Mouse (Mus musculus) midbrain, embryonic 13.5 days (tissue): ENCODE measurements around the gene Nme8. TPM values are rescaled to one million over a fixed set of nuclear protein-coding genes. Genes with fewer than 3 reads are reported as not detected.
A peak's percentile ranks its signal among the peaks of the same experiment; 100 is the strongest.

ENCODE experiments used
- ATAC-seq: fragments of 200-750 bp; cut with Nextera tagmentation; 2 replicates; pipeline ENCODE4 v1.8.0; 2017; ENCODE audit warnings: mild to moderate bottlenecking, moderate TSS enrichment, moderate library complexity
- H3K27ac ChIP-seq: fragments of 300-500 bp; sonication (generic); 2 replicates; pipeline ENCODE4 v1.5.1; 2015; ENCODE audit warnings: inconsistent platforms, mild to moderate bottlenecking, moderate library complexity
- H3K27me3 ChIP-seq: fragments of 300-500 bp; sonication (generic); 2 replicates; pipeline ENCODE4 v1.6.1; 2015; ENCODE audit warnings: mild to moderate bottlenecking, inconsistent platforms
- H3K36me3 ChIP-seq: fragments of 300-500 bp; sonication (generic); 2 replicates; pipeline ENCODE4 v1.6.1; 2015; ENCODE audit warnings: mild to moderate bottlenecking, inconsistent platforms
- H3K4me1 ChIP-seq: fragments of 300-500 bp; sonication (generic); replicated peaks from 2 replicates; pipeline ENCODE4 v1.6.1; 2015; ENCODE audit warnings: inconsistent platforms
- H3K4me2 ChIP-seq: fragments of 300-500 bp; sonication (generic); replicated peaks from 2 replicates; pipeline ENCODE4 v1.6.1; 2015; ENCODE audit warnings: moderate library complexity, mild to moderate bottlenecking, inconsistent platforms
- H3K4me3 ChIP-seq: fragments of 300-500 bp; sonication (generic); replicated peaks from 2 replicates; pipeline ENCODE4 v1.5.1; 2015; ENCODE audit warnings: mild to moderate bottlenecking, inconsistent platforms
- H3K9ac ChIP-seq: fragments of 300-500 bp; sonication (generic); replicated peaks from 2 replicates; pipeline ENCODE4 v1.6.1; 2015; ENCODE audit warnings: mild to moderate bottlenecking, inconsistent platforms
- H3K9me3 ChIP-seq: fragments of 300-500 bp; sonication (generic); 2 replicates; pipeline ENCODE4 v1.6.1; 2016; ENCODE audit warnings: mild to moderate bottlenecking, inconsistent platforms
- WGBS: fragments of 180-500 bp; shearing (Covaris S2); methylation state at CpG from one replicate; pipeline ENCODE4 v1.1.7; 2015; 5-methylcytosine and 5-hydroxymethylcytosine counted together
- polyA plus RNA-seq: library from polyadenylated mRNA; unstranded; fragments of >200 nt; fragmentation: Nextera tagmentation; extraction: Ambion mirVana; gene quantifications from 2 replicates; pipeline ENCODE4 v1.2.1, GENCODE M21; 2015

Gene Nme8
- polyA plus RNA-seq, 1 experiment from 2014 or later, result not detected

DNA sequence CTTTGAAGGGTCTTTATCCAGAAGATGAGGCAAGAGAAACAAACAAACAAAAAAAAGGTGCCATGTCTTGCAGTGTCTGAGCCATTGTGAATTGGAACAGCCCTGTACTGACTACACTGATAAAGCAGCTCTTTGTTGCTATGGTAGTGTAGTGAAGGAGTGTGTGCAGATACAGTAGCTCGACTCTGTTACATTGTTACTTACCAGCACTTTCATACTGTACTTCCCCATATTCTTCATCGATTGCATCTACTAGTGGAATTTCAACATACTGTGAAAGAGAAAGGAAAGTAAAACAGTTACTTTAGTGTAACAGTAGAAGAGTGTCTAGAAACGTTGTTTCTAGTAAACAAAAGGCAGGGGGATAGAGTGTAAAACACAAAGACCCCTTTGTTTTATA lies 7.6 kb downstream of the Nme8 start:
- Histone ChIP-seq H3K9ac (no peak overlapping the region), H3K4me2 (no peak overlapping the region), H3K4me1 (no peaks in the 10 kb centered on the region), H3K27me3 (no peaks in the 10 kb centered on the region), H3K4me3 (no peak overlapping the region), H3K9me3 (no peaks in the 10 kb centered on the region), H3K36me3 (no peaks in the 10 kb centered on the region), H3K27ac (no peak overlapping the region)
- ATAC-seq, result no peak
- WGBS, result 59% methylated on average over 3 of the region's 3 CpGs

DNA sequence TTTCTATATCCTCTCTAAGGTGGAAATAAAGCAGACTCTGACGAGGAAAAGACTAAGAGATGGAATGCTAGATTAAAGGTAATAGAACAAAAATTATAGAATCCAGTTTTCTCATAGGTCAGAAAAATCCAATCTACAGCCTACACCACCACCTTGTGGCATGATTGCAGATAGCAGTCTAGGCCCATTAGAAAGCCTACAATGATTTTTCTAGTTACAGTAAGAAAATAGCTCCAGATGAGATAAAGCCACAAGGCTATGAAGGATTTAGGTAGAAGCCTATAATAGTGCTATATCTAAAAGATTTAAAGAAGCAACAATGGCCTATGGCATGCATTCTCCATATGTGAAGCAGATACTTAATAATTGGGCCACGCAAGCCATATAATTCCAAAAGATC lies 13.6 kb downstream of the Nme8 start:
- peaks cover 3% of the 10 kb centered on the region; the same call in 1 of the 2 replicates for H3K4me1 ChIP-seq
- no peaks in the 10 kb centered on the region for H3K9me3 ChIP-seq
- peak; percentile 60; the same call in 1 of the 2 replicates for ATAC-seq
- H3K4me2 ChIP-seq, result no peak overlapping the region
- H3K4me3 ChIP-seq, result no peak overlapping the region
- 59% methylated on average over 2 of the region's 2 CpGs for whole genome bisulfite sequencing
- H3K27me3 ChIP-seq, result no peaks in the 10 kb centered on the region
- no peak overlapping the region for H3K27ac ChIP-seq
- no peaks in the 10 kb centered on the region for H3K36me3 ChIP-seq
- H3K9ac ChIP-seq, result no peak overlapping the region

DNA sequence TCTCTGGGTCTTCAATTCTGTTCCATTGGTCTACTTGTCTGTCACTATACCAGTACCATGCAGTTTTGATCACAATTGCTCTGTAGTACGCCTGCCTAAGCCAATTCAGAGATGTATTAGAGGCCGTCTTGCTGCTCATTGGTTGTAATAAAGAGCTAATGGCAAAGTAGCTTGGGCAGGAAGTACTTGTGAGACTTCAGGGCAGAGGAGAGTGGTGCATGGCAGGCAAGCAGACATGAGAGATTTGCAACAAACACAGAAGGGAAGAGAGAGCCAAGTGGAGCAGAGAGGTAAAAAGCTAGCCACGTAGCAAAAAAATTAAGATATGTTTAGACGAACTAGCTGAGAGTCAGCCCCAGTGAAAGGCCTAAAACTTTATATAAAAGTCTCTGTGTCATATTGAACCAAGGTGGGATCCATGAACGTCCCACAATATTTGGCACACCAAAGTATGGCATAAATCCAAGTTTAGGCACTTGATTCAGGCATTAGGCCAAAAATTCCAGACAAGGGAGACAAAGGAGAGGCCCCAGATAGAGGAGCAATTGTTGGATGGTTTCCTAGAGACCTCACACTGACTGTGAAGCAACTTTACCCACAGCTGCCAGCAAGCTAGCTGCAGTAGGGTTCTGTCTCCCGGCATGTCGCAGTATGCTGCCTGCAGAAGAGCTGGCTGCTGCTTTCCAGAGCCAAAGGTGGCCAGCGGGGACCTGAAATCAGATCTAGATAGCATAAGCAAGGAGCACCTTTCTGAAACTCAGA lies 14.5 kb downstream of the Nme8 start:
- Histone ChIP-seq H3K9ac (no peak overlapping the region), H3K27ac (peak overlapping the region; percentile 53; the same call in 1 of the 2 replicates), H3K9me3 (no peaks in the 10 kb centered on the region), H3K36me3 (no peaks in the 10 kb centered on the region), H3K4me1 (peaks cover 3% of the 10 kb centered on the region; the same call in 1 of the 2 replicates), H3K4me3 (no peak overlapping the region), H3K4me2 (no peak overlapping the region), H3K27me3 (no peaks in the 10 kb centered on the region)
- 51% methylated on average over 8 of the region's 8 CpGs for WGBS
- ATAC-seq, result peak; percentile 94

DNA sequence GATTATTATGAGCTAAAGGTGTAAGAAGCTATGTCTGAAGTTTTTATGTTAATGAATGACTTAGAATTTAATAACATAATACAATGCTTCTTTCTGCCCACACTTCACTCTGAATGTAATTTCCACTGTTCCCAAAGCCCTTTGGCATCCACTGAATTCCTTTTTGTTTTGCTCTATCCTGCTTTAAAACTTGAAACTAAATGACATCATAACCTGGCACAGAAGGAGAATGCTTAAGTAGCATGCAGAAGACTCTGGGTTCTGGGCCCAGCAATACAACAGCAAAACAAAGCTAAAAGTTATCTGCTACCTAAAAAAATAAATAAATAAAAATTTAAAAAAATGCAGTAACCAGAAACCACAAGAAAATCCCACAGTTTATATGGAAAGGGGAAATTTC lies 23.0 kb downstream of the Nme8 start:
- no peak overlapping the region for H3K9ac ChIP-seq
- H3K4me3 ChIP-seq, result no peak overlapping the region
- no peaks in the 10 kb centered on the region for H3K27me3 ChIP-seq
- H3K4me2 ChIP-seq, result no peak overlapping the region
- H3K9me3 ChIP-seq, result no peaks in the 10 kb centered on the region
- no peaks in the 10 kb centered on the region for H3K36me3 ChIP-seq
- H3K4me1 ChIP-seq, result no peaks in the 10 kb centered on the region
- ATAC-seq, result no peak
- no peak overlapping the region for H3K27ac ChIP-seq

DNA sequence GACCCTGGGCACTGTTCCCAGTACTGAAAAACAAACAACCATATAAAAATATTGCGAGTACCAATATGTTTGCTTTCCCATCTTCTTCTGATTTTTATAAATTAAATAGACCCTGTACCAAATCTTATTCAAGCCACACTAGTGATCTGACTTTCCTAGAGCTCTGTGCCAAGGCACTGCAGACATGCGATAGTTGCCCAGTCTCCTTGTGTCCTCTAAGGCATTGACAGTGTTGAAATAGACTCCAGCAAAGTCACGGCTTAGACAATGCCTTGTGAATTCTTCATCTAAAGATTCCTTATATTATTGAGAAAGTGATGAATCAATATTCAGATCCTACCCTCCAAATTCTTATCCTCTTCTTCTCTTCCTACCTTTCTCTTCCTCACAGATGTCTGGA lies 23.6 kb downstream of the Nme8 start:
- Histone ChIP-seq H3K4me3 (no peak overlapping the region), H3K4me1 (no peaks in the 10 kb centered on the region), H3K9me3 (no peaks in the 10 kb centered on the region), H3K9ac (no peak overlapping the region), H3K27ac (no peak overlapping the region), H3K4me2 (no peak overlapping the region), H3K27me3 (no peaks in the 10 kb centered on the region), H3K36me3 (no peaks in the 10 kb centered on the region)
- no peak for ATAC-seq
- 89% methylated on average over 3 of the region's 3 CpGs for WGBS

DNA sequence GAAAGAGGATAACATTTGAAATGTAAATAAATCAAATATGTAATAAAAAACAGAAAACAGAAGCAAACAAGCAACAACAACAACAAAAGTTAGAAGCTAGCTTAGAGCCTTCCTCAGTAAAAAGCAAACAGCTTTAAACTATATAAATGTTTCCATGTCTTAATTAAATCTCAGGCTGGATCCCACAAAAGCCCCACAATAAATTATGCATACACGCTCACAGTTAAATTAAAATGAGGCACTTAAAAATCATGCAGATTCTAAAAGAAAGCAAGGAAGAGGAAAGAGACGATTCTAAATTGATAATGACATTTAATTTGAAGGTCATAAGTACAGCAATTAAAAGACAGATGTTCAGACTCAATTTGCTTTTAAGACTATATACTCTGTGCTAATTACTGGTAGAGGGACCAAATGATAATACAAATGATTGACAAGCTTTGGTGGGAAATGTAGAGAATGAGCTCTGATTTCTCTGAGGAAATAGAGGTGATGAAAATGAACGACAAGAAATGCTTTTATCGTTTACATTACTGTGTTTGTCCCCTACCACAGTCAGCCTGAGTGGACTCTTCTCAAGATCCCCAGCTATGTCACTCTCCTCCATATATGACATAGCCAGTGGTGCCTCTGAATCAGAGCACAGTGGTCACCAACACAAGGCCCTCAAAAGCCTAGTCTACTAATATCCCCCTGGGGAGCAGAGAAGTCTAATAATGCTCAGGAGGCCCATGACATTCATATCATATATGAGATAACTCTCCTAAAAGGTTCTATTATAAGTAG lies 29.0 kb downstream of the Nme8 start:
- Histone ChIP-seq H3K9me3 (no peaks in the 10 kb centered on the region), H3K27ac (no peak overlapping the region), H3K4me3 (no peak overlapping the region), H3K4me2 (no peak overlapping the region), H3K36me3 (no peaks in the 10 kb centered on the region), H3K4me1 (no peaks in the 10 kb centered on the region), H3K27me3 (no peaks in the 10 kb centered on the region), H3K9ac (no peak overlapping the region)
- 71% methylated on average over 4 of the region's 4 CpGs for WGBS
- no peak for ATAC-seq

DNA sequence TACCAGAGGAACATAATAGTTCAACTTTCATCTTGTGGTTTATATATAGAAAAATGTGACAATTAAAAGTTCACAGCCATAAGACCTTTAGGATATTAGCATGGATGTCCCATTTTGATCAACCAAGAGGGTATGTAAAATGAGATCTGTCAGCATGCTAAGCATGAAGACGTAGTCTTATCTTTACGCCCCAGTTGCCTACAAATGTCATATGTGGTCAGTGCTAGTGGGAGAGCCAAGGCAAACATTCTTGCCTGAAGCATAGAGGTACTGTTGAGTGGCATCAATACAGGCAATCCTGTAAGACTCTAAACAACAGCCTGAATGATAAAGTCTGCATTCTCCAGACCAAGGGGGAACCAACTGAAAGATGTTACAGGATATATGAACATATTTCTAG lies 45.2 kb downstream of the Nme8 start:
- H3K27me3 ChIP-seq, result no peaks in the 10 kb centered on the region
- WGBS, result 94% methylated on average over 2 of the region's 2 CpGs
- no peaks in the 10 kb centered on the region for H3K4me1 ChIP-seq
- no peak overlapping the region for H3K27ac ChIP-seq
- no peak for ATAC-seq
- no peaks in the 10 kb centered on the region for H3K36me3 ChIP-seq
- no peak overlapping the region for H3K4me3 ChIP-seq
- no peak overlapping the region for H3K4me2 ChIP-seq
- H3K9me3 ChIP-seq, result no peaks in the 10 kb centered on the region
- no peak overlapping the region for H3K9ac ChIP-seq

DNA sequence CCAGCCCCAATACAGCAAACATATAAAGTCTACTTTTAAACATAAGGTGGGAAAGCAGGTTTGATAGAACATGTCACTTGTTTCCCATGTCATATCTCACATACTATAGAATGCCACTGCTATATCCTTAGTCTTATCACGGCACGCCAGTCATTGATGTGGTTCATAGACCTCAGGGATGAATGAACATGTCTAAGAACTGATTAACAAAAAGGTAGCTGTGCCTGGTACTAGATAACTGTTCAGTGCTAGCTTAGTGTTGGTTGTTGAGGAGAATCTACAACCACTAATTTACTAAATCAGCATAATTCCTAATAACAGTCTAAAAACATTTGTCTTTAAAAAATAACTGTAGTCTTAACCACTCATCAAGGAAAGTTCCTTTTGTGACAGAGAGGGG lies 47.8 kb downstream of the Nme8 start:
- Histone ChIP-seq H3K27me3 (no peaks in the 10 kb centered on the region), H3K4me1 (no peaks in the 10 kb centered on the region), H3K36me3 (no peaks in the 10 kb centered on the region), H3K9me3 (no peaks in the 10 kb centered on the region), H3K9ac (no peak overlapping the region), H3K4me3 (no peak overlapping the region), H3K4me2 (no peak overlapping the region), H3K27ac (no peak overlapping the region)
- 92% methylated on average over 2 of the region's 2 CpGs for WGBS
- ATAC-seq, result no peak

DNA sequence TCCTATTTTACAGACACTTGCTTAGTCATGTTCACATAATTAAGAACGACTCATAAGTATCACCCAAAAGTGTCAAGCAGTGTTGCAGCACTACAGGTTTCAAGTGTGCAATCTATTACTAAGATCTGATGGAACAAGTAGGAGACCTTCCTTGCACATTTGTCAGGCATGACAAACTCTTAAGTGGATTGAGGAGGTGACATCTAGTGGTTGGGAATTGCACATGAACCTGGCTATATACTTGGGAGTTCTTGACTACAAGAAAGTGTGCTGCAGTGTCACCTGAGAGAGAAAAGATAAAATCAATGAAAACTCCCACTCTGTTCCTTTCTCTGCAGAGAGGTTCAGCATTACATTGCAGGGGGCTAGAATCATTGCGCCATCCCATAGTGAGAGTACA lies 53.4 kb downstream of the Nme8 start:
- ATAC-seq, result no peak
- H3K27me3 ChIP-seq, result no peaks in the 10 kb centered on the region
- H3K4me3 ChIP-seq, result no peak overlapping the region
- no peak overlapping the region for H3K27ac ChIP-seq
- no peaks in the 10 kb centered on the region for H3K4me1 ChIP-seq
- 73% methylated on average over 2 of the region's 2 CpGs for WGBS
- H3K9ac ChIP-seq, result no peak overlapping the region
- H3K4me2 ChIP-seq, result no peak overlapping the region
- no peaks in the 10 kb centered on the region for H3K36me3 ChIP-seq
- H3K9me3 ChIP-seq, result no peaks in the 10 kb centered on the region

DNA sequence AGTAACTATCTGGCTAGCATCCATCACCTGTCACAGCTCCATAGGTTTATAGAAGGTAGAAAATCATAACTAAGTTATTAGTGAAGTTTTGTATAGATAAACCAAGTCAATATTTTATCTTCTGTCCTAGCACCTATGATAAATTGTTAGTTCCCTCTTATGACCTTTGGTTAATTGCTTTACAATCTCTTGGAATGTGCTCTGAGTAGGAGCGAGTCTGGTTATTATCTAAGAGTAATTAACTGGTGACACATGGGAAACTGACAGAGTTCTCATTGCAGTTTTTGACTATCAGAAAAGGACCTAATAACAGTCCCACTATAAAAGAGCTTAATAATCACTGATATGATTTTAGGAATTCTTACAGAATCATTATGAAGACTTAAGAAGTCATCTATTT lies 54.1 kb downstream of the Nme8 start:
- H3K9ac ChIP-seq, result no peak overlapping the region
- no peaks in the 10 kb centered on the region for H3K36me3 ChIP-seq
- ATAC-seq, result no peak
- WGBS, result 84% methylated on average over 1 of the region's 1 CpGs
- no peak overlapping the region for H3K4me3 ChIP-seq
- H3K27ac ChIP-seq, result no peak overlapping the region
- H3K4me2 ChIP-seq, result no peak overlapping the region
- H3K9me3 ChIP-seq, result no peaks in the 10 kb centered on the region
- no peaks in the 10 kb centered on the region for H3K4me1 ChIP-seq
- H3K27me3 ChIP-seq, result no peaks in the 10 kb centered on the region

DNA sequence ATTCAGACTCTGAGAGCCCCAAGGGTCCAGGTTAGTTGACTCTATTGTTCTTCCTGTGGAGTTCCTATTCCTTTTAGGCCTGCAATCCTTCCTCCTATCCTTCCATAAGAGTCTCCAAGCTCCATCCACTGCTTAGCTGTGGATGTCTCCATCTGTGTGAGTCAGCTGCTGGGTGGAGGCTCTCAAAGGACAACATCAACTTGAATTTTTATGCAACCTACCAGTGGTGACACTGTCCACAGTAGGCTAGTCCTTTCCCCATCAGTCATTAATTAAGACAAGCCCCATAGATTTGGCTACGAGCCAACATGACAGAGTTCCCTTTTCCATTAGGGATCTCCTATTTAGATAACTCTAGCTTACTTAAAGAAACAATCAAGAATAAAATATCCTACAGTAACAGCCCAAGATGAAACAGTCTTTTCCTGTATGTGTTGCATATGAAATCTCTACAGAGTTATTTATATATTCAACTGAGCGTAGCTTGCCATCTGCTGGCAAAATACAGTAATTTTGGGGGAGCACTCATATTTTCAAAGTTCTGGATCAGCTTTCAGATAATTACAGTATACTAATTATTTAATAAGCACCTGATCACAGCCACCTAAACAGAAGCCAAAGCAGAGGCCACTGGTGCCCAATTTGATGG lies 57.3 kb downstream of the Nme8 start:
- Histone ChIP-seq H3K27ac (no peak overlapping the region), H3K4me3 (no peak overlapping the region), H3K27me3 (no peaks in the 10 kb centered on the region), H3K9me3 (no peaks in the 10 kb centered on the region), H3K4me2 (no peak overlapping the region), H3K9ac (no peak overlapping the region), H3K4me1 (no peaks in the 10 kb centered on the region), H3K36me3 (no peaks in the 10 kb centered on the region)
- 89% methylated on average over 2 of the region's 2 CpGs for WGBS
- ATAC-seq, result 0 out of 2 replicates have a peak, but pooled peaks have one; percentile 48

DNA sequence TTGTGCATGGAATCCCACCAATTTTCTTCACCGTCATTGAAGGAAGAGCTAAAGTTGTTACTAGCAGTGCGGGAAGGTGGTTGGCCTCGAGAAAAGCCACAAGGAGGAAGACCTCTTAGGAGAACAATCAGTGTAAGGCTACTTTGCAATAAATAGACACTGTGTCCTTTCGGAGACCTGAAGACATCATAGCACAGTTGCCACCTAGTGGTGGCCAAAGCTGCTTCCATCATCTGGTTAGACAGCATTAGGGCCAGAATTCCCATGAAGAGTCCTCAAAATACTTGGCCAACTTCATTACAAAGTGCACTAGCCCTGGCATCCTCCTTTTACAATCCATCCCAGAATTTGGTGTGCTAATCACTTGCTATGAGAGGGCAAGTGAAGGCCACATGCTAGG lies 61.5 kb downstream of the Nme8 start:
- H3K27ac ChIP-seq, result no peak overlapping the region
- no peaks in the 10 kb centered on the region for H3K27me3 ChIP-seq
- 77% methylated on average over 4 of the region's 4 CpGs for WGBS
- H3K4me1 ChIP-seq, result no peaks in the 10 kb centered on the region
- H3K4me3 ChIP-seq, result no peak overlapping the region
- H3K9me3 ChIP-seq, result no peaks in the 10 kb centered on the region
- no peaks in the 10 kb centered on the region for H3K36me3 ChIP-seq
- H3K4me2 ChIP-seq, result no peak overlapping the region
- H3K9ac ChIP-seq, result no peak overlapping the region
- ATAC-seq, result no peak
